Mouse (Mus musculus) small intestine, adult 2 months (tissue): ENCODE measurements around the gene Hsd17b6.

Source experiments
- CTCF ChIP-seq: fragments of 200-500 bp; IDR thresholded peaks from 2 replicates; pipeline ENCODE4 v1.5.1; 2012; ENCODE audit warnings: low read depth, mild to moderate bottlenecking, control low read depth, inconsistent platforms, low read length, moderate library complexity, mixed read lengths; ENCODE audit not compliant: insufficient replicate concordance, insufficient read length; ENCODE audit errors: extremely low read depth
- POLR2A ChIP-seq: fragments of 200-500 bp; IDR thresholded peaks from 2 replicates; pipeline ENCODE4 v1.6.1; 2012; ENCODE audit warnings: low read depth, mild to moderate bottlenecking, control low read depth, inconsistent platforms, low read length, moderate library complexity

DNA sequence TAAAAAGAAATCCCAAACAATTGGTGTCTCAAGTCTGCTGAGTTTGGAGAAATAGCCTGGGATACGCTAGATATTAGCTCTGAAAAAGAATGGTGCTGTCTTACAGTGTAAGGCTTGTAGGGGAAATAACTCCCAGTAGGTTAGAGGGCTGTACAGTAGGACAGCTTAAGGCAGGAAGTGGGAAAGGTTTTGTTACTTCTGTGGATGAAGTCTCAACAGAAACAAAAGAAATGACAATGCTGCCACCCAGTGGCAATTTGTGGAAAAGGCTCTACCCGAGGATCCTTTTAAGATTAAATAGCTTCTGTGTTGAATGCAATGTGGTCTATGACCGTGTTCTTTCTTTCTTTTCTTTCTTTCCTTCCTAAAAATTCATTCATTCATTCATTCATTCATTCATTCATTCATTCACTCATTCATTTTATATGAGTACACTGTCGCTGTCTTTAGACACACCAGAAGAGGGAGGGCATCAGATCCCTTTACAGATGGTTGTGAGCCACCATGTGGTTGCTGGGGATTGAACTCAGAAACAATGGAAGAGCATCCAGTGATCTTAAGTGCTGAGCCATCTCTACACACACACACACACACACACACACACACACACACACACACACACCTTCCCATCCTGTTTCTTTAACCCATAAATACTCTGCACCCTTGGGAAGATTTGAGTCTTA lies 937 bp upstream of the Hsd17b6 start:
- TF ChIP-seq POLR2A (no peak), CTCF (no peak)
